Mouse (Mus musculus) intestine, postnatal 0 days (tissue): ENCODE data around the gene Notch2. TPM values are rescaled to one million over a fixed set of nuclear protein-coding genes. Genes with fewer than 3 reads are reported as not detected.

Experiments
- ATAC-seq: fragments of 200-750 bp; cut with Nextera tagmentation; 2 replicates; pipeline ENCODE4 v1.8.0; 2017; ENCODE audit warnings: mild to moderate bottlenecking, moderate TSS enrichment, moderate library complexity
- H3K27ac ChIP-seq: fragments of 300-500 bp; sonication (generic); 2 replicates; pipeline ENCODE4 v1.5.1; 2014; ENCODE audit warnings: mild to moderate bottlenecking, low read depth, low read length, moderate library complexity
- H3K27me3 ChIP-seq: fragments of 300-500 bp; sonication (generic); replicated peaks from 2 replicates; pipeline ENCODE4 v1.6.1; 2014; ENCODE audit warnings: low read length, mixed read lengths; ENCODE audit not compliant: control insufficient read depth, insufficient read depth
- H3K36me3 ChIP-seq: fragments of 300-500 bp; sonication (generic); 2 replicates; pipeline ENCODE4 v1.6.1; 2014; ENCODE audit warnings: mild to moderate bottlenecking, moderate library complexity; ENCODE audit not compliant: control insufficient read depth, insufficient read depth
- H3K4me1 ChIP-seq: fragments of 300-500 bp; sonication (generic); replicated peaks from 2 replicates; pipeline ENCODE4 v1.6.1; 2014; ENCODE audit warnings: antibody characterized with exemption, low read length, mixed read lengths; ENCODE audit not compliant: control insufficient read depth, insufficient read depth
- H3K4me2 ChIP-seq: fragments of 300-500 bp; sonication (generic); replicated peaks from 2 replicates; pipeline ENCODE4 v1.6.1; 2014; ENCODE audit warnings: low read depth, mild to moderate bottlenecking, moderate library complexity
- H3K4me3 ChIP-seq: fragments of 300-500 bp; sonication (generic); 2 replicates; pipeline ENCODE4 v1.5.1; 2014; ENCODE audit warnings: low read depth, low read length
- H3K9ac ChIP-seq: fragments of 300-500 bp; sonication (generic); 2 replicates; pipeline ENCODE4 v1.6.1; 2014; ENCODE audit warnings: mild to moderate bottlenecking, low read depth, low read length
- H3K9me3 ChIP-seq: fragments of 300-500 bp; sonication (generic); 2 replicates; pipeline ENCODE4 v1.6.1; 2016; ENCODE audit warnings: mixed run types; ENCODE audit not compliant: control insufficient read depth
- CTCF ChIP-seq: sonication (generic); IDR thresholded peaks from 2 replicates; pipeline ENCODE4 v1.5.1; 2016; ENCODE audit warnings: low read depth, mild to moderate bottlenecking, control low read depth, antibody characterized with exemption, moderate library complexity
- WGBS: fragments of 180-500 bp; shearing (Covaris S2); extraction: QIAGEN DNeasy Blood & Tissue Kit; methylation state at CpG from one replicate; pipeline ENCODE4 v1.1.7; 2014; 5-methylcytosine and 5-hydroxymethylcytosine counted together
- polyA plus RNA-seq: library from polyadenylated mRNA; unstranded; fragments of >200 nt; fragmentation: Nextera tagmentation; extraction: Ambion mirVana; gene quantifications from 2 replicates; pipeline ENCODE4 v1.2.1, GENCODE M21; 2015

Gene Notch2
- polyA plus RNA-seq, 1 experiment from 2014 or later: 4.9 TPM

DNA sequence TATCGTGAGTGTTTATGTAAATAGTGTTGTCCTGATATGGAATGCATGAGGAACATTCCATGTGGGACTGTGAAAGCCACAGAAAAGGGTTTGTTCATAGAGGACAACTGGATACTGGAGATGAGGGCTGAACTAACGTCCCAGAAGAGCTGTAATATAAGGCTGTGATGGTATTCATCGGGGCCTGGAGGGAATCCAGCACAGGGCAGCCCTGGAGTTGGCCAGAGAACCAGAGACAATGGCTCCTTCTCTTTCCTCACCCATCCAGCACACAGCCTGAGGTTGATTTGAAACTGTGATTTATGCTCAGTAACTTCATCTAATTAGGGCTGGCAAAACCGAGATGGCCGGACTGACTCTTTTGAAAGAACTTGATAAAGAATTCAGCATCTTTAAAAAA, 20.1 kb upstream of the Notch2 start:
- no peaks in the 10 kb centered on the region for H3K27me3 ChIP-seq
- no peaks in the 10 kb centered on the region for H3K36me3 ChIP-seq
- H3K4me2 ChIP-seq: no peak overlapping the region
- 59% methylated on average over 5 of the region's 5 CpGs for WGBS
- ATAC-seq: no peak
- no peak overlapping the region for H3K9ac ChIP-seq
- no peak overlapping the region for H3K4me3 ChIP-seq
- H3K9me3 ChIP-seq: no peaks in the 10 kb centered on the region
- TF ChIP-seq CTCF: no peak
- no peak overlapping the region for H3K27ac ChIP-seq
- H3K4me1 ChIP-seq: no peaks in the 10 kb centered on the region

- no peaks in the 10 kb centered on the region for H3K9me3 ChIP-seq
- no peak for TF ChIP-seq CTCF
- H3K4me3 ChIP-seq: no peak overlapping the region
- 80% methylated on average over 3 of the region's 3 CpGs for WGBS
- no peak overlapping the region for H3K9ac ChIP-seq
- H3K27ac ChIP-seq: no peak overlapping the region
- no peaks in the 10 kb centered on the region for H3K27me3 ChIP-seq
- no peak overlapping the region for H3K4me2 ChIP-seq
- ATAC-seq: no peak
- no peaks in the 10 kb centered on the region for H3K36me3 ChIP-seq
- H3K4me1 ChIP-seq: no peaks in the 10 kb centered on the region
Observed at GRCm38 (mm10) chr3:97993920-97994545, 19.3 kb upstream of the Notch2 start.

DNA sequence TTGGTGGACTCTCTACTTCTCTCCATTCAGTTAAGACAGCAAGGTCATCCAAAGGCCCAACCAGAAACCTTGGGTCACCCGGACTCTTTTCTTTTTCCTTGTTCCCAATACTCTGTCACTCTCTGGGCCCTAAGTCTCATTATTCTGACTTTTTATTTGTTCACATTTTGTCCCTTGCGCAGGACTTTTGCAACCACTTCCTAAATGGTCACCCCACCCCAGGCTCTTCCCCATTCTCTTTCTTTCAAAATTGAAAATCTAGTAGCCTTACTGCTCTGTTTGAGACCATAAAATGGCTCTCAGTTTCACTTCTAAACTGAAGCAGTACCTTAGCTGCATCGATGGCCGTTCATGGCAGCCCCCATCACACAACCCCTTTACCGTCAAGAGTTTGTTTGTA, 18.5 kb upstream of the Notch2 start:
- ATAC-seq: no peak
- 94% methylated on average over 5 of the region's 5 CpGs for WGBS

DNA sequence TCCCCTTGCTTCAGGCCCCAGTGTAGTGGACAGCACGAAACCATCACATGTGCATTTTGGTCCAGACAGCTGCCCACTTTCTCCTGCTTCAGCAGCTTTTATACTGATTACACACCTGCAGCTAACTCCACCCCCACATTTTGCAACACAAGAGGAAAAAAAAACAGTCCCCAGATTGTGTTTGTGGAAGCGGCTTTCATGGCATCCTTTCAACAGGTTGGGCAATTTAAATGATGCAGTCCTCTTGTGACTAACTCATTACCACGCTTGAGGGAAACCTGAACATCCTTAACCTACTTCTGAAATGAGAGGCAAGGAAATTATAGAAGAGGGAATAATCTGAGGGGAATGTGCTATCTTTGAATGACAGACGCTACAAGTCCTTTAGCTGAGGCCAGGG, 15.0 kb upstream of the Notch2 start:
- no peaks in the 10 kb centered on the region for H3K4me1 ChIP-seq
- no peak overlapping the region for H3K27ac ChIP-seq
- H3K36me3 ChIP-seq: no peaks in the 10 kb centered on the region
- no peaks in the 10 kb centered on the region for H3K9me3 ChIP-seq
- H3K4me2 ChIP-seq: no peak overlapping the region
- H3K27me3 ChIP-seq: no peaks in the 10 kb centered on the region
- no peak overlapping the region for H3K4me3 ChIP-seq
- no peak for ATAC-seq
- 76% methylated on average over 4 of the region's 4 CpGs for WGBS
- no peak overlapping the region for H3K9ac ChIP-seq
- TF ChIP-seq CTCF: no peak

More for the DNA sequence above, 18.5 kb upstream of the Notch2 start:
- no peak for TF ChIP-seq CTCF
- Histone ChIP-seq H3K4me1 (no peaks in the 10 kb centered on the region), H3K27ac (no peak overlapping the region), H3K36me3 (no peaks in the 10 kb centered on the region), H3K4me2 (no peak overlapping the region), H3K27me3 (no peaks in the 10 kb centered on the region), H3K9me3 (no peaks in the 10 kb centered on the region), H3K4me3 (no peak overlapping the region), H3K9ac (no peak overlapping the region)

DNA sequence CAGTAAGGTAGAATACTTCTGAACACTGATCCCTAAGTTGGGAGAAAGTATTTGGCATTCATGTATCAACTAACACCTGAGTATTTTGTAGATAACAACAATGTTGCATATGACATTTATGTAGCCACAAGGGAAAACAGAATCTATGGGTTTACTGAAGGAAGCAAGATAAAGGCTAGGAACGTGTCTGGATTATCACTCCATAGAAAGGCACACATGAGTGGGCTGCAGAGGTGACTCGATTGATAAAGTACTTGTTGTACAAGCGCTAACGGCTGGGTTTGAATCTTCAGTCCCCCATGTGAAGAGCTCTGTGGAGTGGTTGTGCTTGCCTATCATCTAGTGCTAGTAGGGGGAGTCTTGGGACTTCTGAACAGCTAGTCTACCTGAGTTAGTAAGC, 9.8 kb upstream of the Notch2 start:
- H3K4me1 ChIP-seq: no peaks in the 10 kb centered on the region
- no peaks in the 10 kb centered on the region for H3K9me3 ChIP-seq
- H3K4me3 ChIP-seq: no peak overlapping the region
- H3K4me2 ChIP-seq: no peak overlapping the region
- no peaks in the 10 kb centered on the region for H3K27me3 ChIP-seq
- WGBS: 80% methylated on average over 4 of the region's 4 CpGs
- no peak for ATAC-seq
- no peaks in the 10 kb centered on the region for H3K36me3 ChIP-seq
- no peak for TF ChIP-seq CTCF
- H3K27ac ChIP-seq: no peak overlapping the region
- no peak overlapping the region for H3K9ac ChIP-seq

- Histone ChIP-seq H3K27ac (no peak overlapping the region), H3K4me1 (no peaks in the 10 kb centered on the region), H3K9ac (no peak overlapping the region), H3K36me3 (no peaks in the 10 kb centered on the region), H3K9me3 (no peaks in the 10 kb centered on the region), H3K4me3 (no peak overlapping the region), H3K27me3 (no peaks in the 10 kb centered on the region), H3K4me2 (no peak overlapping the region)
- TF ChIP-seq CTCF: no peak
- WGBS: 68% methylated on average over 3 of the region's 3 CpGs
- ATAC-seq: no peak
Observed at GRCm38 (mm10) chr3:98004231-98004630, 9.1 kb upstream of the Notch2 start.

GRCm38 (mm10) chr3:98005306-98005705, 8.0 kb upstream of the Notch2 start:
- H3K4me1 ChIP-seq: no peaks in the 10 kb centered on the region
- no peak overlapping the region for H3K9ac ChIP-seq
- H3K27me3 ChIP-seq: no peaks in the 10 kb centered on the region
- no peak overlapping the region for H3K27ac ChIP-seq
- H3K4me2 ChIP-seq: no peak overlapping the region
- ATAC-seq: no peak
- H3K36me3 ChIP-seq: no peaks in the 10 kb centered on the region
- H3K9me3 ChIP-seq: no peaks in the 10 kb centered on the region
- TF ChIP-seq CTCF: no peak
- no peak overlapping the region for H3K4me3 ChIP-seq
- 82% methylated on average over 5 of the region's 5 CpGs for WGBS
